Mouse (Mus musculus) mouse embryonic stem cell (cell line): ENCODE data around the gene Ciart.
"Not testable (repeated sequence)": the region's sequence is repeated elsewhere in the genome, so short reads cannot be mapped to it uniquely, and the experiment has no call there.

Experiments
- in situ Hi-C, 2 experiments: fragments of 300-500 bp; cut with MboI; formaldehyde crosslinking; loops; 1 replicate in 1 of 2; 3 replicates in 1 of 2; pipeline ENCODE4 v1.14.3; 2019 to 2020; ENCODE audit warnings: low sequenced_read_pairs in 2 of 2, low pct_unique_long_range_greater_than_20kb in 1 of 2, mixed read lengths in 1 of 2; ENCODE audit not compliant: unreplicated experiment in 1 of 2

The Ciart gene

DNA sequence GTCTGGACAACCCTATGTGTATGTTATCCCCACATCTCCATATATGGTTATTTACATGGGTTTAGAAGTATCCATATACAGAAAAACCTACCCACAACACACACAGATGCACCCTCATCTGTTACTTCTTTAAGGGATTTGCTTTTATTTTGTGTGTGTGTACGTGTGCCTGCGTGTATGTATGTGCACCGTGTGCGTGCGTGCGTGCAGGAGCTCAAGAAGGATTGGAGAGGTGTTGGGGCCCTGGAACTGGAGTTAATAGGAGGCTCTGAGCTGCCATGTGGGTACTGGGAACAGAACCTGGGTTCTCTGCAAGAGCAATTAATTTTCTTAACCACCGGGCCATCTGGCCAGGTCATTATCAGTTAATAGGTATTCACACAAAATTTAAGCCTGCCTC lies 10.0 kb downstream of the Ciart start:
- in situ Hi-C loops = no loop called here

DNA sequence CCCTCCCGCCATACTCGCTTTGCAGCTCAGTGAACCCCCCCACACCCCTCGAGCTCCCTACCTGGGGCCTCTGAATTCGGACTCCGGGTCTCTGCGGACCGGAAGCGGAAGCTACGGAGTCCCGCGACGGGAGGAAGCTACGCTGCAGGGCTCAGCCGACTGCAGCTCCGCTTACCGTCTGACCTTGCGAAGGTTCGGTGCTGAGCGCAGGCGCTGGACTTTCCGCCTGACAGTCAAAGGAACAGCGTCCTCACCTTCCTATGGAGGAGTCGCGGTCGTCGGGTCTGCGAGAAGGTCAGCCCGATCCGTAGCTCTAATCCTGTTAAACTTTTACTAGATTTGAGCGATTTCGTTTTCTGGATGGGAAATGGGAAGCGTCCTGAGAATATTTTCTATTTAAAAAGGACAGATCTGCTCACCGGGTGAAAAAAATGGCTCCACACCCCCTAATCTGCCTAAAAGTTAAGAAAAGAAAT lies 10.6 kb downstream of the Ciart start, which contains the start of gene Mrps21:
Mrps21 (minus strand) TSS at position 128 of the 476 bp plus-strand sequence.
- in situ Hi-C loops = no loop called here

- in situ Hi-C loops = no loop called here
These were observed 11.1 kb downstream of the Ciart start for GRCm38 (mm10) chr3:95870976-95871375.

DNA sequence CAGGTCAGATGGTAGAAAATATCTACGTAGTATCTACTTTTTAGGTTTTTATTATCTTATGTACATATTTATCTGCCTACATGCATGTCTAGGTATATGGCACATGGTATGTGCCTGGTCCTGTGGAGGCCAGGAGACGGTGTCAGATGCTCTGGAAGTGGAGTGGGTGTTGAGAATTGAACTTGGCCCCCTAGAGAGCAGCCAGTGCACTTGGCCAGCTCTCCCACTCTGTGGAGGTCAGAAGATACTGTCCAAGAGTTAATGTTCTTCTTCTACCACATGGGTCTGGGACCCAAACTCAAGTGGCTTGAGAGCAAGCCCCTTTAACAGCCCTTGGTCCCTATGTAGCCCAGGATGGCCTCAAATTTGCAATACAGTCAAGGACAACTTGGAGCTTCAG lies 14.6 kb downstream of the Ciart start:
- in situ Hi-C loops = no loop called here

DNA sequence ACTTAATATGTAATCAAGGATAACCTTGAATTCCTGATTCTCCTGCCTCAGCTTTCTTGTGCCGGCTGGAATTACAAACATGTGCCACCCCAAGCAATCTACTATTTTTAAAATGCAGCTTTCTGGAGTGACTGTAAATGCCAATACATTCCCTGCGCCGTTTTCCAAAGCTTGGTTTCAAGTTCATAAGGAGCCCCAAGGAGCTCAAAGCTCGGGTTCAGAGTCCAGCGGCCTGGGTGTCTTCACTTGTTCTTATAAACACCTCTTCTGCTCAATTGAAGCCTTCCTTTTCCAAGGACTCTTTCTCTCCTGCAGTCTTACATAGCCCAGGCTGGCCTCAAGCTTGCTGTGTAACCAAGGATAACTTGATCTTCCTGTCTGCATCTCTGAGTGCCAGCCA lies 16.0 kb downstream of the Ciart start:
- in situ Hi-C loops = no loop called here

- in situ Hi-C loops = no loop called here
These were observed 16.5 kb downstream of the Ciart start for GRCm38 (mm10) chr3:95865571-95865970.

GRCm38 (mm10) chr3:95865050-95865449 lies 17.0 kb downstream of the Ciart start:
- in situ Hi-C loops = no loop called here

DNA sequence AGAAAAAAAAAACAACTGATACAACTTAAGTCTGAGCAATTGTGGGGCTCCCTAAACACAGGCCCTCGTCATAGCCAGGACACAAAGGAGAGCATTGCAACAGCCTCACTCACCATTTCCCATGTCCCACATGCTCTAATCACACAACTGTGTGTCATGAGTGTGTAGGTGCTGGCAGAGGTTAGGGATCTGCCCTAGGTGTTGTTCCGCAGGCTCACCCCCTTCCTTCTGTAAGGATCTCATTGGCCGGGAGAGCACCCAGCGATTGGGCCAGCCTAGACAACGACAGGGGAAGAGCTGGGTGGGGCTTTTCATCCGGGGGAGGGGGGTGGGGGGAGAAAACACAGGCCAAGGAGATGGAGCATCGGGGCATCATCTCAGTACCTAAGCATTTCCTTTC lies 18.5 kb downstream of the Ciart start:
- in situ Hi-C loops = no loop called here

- in situ Hi-C loops = no loop called here
These were observed 20.3 kb downstream of the Ciart start for GRCm38 (mm10) chr3:95861796-95862195.

DNA sequence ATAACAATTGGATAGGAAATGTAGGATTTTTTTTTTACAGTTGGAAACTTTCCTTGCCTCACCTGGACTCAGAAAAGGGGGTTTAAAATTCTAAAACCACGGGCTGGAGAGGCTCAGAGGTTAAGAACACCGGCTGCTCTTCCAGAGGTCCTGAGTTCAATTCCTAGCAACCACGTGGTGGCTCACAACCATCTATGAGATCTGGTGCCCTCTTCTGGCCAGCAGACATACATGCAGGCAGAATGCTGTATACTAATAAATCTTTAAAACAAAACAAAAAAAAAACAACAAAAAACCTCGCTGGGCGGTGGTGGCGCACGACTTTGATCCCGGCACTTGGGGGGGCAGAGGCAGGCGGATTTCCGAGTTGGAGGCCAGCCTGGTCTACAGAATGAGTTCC lies 20.8 kb downstream of the Ciart start:
- in situ Hi-C loops = no loop called here

- in situ Hi-C loops = no loop called here
These were observed 21.7 kb downstream of the Ciart start for GRCm38 (mm10) chr3:95860323-95860722.

DNA sequence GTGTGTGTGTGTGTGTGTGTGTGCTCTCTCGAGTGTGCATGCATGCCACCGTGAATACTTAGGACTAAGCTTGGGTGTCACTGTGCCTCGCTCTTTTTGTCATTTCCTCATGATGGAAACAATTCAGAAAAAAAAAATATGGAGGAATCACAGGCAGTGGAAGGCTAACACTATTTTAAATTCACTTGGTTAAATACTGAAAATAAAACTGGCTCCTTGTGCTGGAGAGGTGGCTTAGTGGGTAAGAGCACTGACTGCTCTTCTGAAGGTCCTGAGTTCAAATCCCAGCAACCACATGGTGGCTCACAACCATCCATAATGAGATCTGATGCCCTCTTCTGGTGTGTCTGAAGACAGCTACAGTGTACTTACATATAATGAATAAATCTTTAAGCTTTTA lies 23.8 kb downstream of the Ciart start:
- in situ Hi-C loops = not testable (repeated sequence)

GRCm38 (mm10) chr3:95857050-95857449 lies 25.0 kb downstream of the Ciart start:
- in situ Hi-C loops = not testable (repeated sequence)

DNA sequence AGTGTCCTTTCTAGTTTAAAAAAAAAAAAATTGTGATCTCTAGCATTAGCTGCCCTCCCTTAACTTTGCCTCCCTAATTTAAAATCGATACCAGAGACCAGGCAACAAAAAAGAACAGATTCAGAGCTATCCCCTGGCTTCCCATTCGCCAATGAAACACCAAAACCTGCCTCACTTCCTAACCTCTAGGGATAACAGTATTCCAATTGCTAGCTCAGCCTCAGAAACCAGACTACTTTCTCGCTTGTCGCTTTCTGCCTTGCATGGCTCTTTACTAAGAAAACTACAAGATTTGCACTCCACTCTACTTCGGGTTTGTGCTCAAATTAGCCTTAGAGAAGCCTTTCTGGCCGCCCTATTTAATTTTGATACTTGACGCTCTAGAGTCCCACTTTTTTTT lies 25.9 kb downstream of the Ciart start:
- in situ Hi-C loops = no loop called here

GRCm38 (mm10) chr3:95855502-95856089 lies 26.5 kb downstream of the Ciart start, which contains the start of gene Prpf3:
Gene Prpf3 (minus strand): TSS chr3:95855885.
- in situ Hi-C loops = no loop called here

DNA sequence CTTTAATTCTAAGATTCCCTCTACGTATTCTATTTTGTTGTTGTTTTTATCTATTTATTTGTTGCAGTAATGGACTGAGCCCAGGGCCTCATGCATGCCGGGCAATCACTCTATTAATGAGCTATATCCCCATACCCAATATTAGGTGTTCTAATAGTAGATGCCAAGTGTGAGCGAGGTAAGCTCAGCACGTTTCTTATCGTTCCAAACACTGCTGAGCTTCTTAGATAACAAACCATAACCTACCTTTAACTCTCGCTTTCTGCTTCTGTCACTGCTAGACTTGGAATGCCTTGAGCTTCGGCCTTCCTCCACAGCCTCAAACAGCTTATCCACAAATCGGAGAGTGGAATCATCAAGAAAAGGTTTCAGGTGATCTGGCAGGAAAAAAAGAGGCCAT lies 30.7 kb downstream of the Ciart start:
- in situ Hi-C loops = no loop called here

DNA sequence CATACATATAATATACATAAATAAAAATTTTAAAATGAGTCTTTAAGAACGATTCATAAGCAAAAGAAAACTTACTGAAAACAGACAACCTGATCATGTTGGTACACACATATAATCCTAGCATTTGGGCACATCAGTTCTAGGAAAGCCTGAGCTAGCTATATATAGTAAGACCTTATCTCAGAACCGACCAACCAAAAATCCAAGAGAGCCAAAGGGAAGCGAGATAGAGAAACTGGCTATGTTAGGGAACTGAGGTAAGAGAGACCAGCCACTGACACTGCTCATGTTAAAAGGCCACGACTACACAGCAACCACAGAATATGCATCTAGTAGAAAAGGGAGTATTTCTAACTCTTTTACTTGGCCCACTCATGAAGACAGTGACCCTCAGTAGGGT lies 31.4 kb downstream of the Ciart start:
- in situ Hi-C loops = no loop called here

DNA sequence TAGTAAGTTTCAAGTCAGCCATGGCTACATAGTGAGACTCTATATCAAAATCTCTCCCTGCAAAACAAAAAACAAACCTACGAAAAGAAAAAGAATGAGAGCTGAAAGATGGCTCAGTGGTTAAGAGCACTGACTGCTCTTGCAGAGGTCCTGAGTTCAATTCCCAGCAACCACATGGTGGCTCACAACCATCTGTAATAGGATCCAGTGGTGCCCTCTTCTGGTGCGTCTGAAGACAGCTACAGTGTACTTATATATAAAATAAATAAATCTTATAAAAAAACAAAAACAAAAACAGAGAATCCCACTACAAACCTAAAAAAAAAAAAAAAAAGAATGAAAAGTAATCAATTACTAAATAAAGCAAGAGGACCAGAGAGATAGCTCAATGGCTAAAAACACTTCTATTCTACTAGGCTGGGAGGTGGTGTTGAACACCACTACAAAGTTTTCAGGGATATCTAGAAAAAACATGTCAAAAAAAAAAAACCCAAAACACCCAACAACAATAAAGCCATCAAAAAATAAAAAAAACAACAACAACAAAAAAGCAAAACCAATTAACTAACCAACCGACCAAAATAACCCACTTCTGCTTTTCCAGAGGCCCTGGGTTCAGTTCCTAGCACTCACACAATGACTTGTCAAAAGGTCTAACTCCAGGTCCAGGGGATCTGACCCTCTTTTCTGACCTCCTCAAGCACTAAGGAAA lies 39.4 kb downstream of the Ciart start:
- in situ Hi-C loops = loop anchor here in 1 of 2 experiments (25.0 kb wide), 1 partner anchor 505 kb away; no protein-coding TSS in a partner anchor

DNA sequence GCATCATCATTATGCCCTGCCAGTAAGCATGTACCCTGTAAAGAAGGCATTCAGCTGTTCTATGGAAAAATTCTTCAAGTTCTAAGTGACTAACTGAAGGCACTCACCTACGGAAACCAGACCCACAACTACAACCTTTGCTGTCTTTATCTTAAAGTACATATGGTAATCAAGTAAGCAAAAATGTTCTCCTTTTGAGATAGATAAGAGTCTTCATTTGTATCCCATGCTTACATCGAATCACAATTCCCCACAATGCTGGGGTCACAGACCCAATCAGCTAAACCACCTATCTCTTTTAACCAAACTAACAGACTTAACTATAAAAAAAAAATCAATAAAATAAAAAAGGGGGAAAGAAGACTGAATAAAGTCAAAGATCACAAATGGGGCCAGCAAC lies 42.8 kb downstream of the Ciart start:
- in situ Hi-C loops = loop anchor here in 1 of 2 experiments (25.0 kb wide), 1 partner anchor 502 kb away; no protein-coding TSS in a partner anchor

GRCm38 (mm10) chr3:95829053-95829452 lies 53.0 kb downstream of the Ciart start:
- in situ Hi-C loops = loop anchor here in 1 of 2 experiments (25.0 kb wide), 1 partner anchor 492 kb away; no protein-coding TSS in a partner anchor
